Mouse (Mus musculus) urinary bladder, adult 2 months (tissue): ENCODE data around the gene Hist1h2br. TPM values are rescaled to one million over a fixed set of nuclear protein-coding genes. Genes with fewer than 3 reads are reported as not detected.
"Not testable (repeated sequence)": the region's sequence is repeated elsewhere in the genome, so short reads cannot be mapped to it uniquely, and the experiment has no call there.

Experiments
- DNase-seq: peaks from one replicate; pipeline ENCODE4 v3.0.0; 2022; ENCODE audit warnings: low spot score
- polyA plus RNA-seq: library from polyadenylated mRNA; depleted of rRNA; stranded (reverse); fragments of >200 nt; gene quantifications from 2 replicates; pipeline ENCODE4 v1.2.3, GENCODE M21; 2012; rRNA removed

The Hist1h2br gene
- polyA plus RNA-seq: 0.73 and 0.88 TPM in 2 replicates

- DNase-seq: not testable (repeated sequence)
Measured at GRCm38 (mm10) chr13:21833461-21833860, at the start of gene Hist1h2br, which contains the start of gene Hist1h2ap. Hist1h2br (plus strand) TSS chr13:21833743. Hist1h2ap (minus strand) TSS chr13:21833507.

- no peak for DNase-seq
Measured at GRCm38 (mm10) chr13:21784311-21784710, 49.2 kb upstream of the Hist1h2br start.

GRCm38 (mm10) chr13:21786189-21786898 lies 47.2 kb upstream of the Hist1h2br start:
- no peak for DNase-seq

GRCm38 (mm10) chr13:21786899-21787629 lies 46.5 kb upstream of the Hist1h2br start, which contains the start of the genes Hist1h2an and Hist1h2bp:
Hist1h2an (minus strand) TSS chr13:21787218.
Hist1h2bp (plus strand) TSS chr13:21787461.
- peak; percentile 52 for DNase-seq

GRCm38 (mm10) chr13:21787760-21788593 lies 45.6 kb upstream of the Hist1h2br start:
- no peak for DNase-seq

- no peak for DNase-seq
Measured at GRCm38 (mm10) chr13:21789925-21790324, 43.6 kb upstream of the Hist1h2br start.

GRCm38 (mm10) chr13:21790601-21791283 lies 42.8 kb upstream of the Hist1h2br start:
- no peak for DNase-seq

- DNase-seq: no peak
Measured at GRCm38 (mm10) chr13:21795584-21795983, 38.0 kb upstream of the Hist1h2br start.

- DNase-seq: not testable (repeated sequence)
Measured at GRCm38 (mm10) chr13:21797163-21797562, 36.4 kb upstream of the Hist1h2br start.

- DNase-seq: not testable (repeated sequence)
Measured at GRCm38 (mm10) chr13:21803058-21803457, 30.5 kb upstream of the Hist1h2br start.

GRCm38 (mm10) chr13:21810073-21810472 lies 23.5 kb upstream of the Hist1h2br start, which contains the start of the genes Hist1h2bq and Hist1h2ao:
Hist1h2bq (minus strand) TSS chr13:21810197.
Hist1h2ao (plus strand) TSS chr13:21810465.
- DNase-seq: not testable (repeated sequence)

- DNase-seq: not testable (repeated sequence)
Measured at GRCm38 (mm10) chr13:21811074-21811473, 22.5 kb upstream of the Hist1h2br start.

GRCm38 (mm10) chr13:21811539-21811938 lies 22.0 kb upstream of the Hist1h2br start, which contains the start of gene Hist1h4m:
Hist1h4m (plus strand) TSS chr13:21811746.
- not testable (repeated sequence) for DNase-seq

GRCm38 (mm10) chr13:21812092-21812491 lies 21.5 kb upstream of the Hist1h2br start:
- not testable (repeated sequence) for DNase-seq

- not testable (repeated sequence) for DNase-seq
Measured at GRCm38 (mm10) chr13:21820082-21820890, 13.3 kb upstream of the Hist1h2br start.

GRCm38 (mm10) chr13:21828511-21828910 lies 5.0 kb upstream of the Hist1h2br start:
- DNase-seq: no peak

GRCm38 (mm10) chr13:21830344-21830743 lies 3.2 kb upstream of the Hist1h2br start:
- DNase-seq: no peak

GRCm38 (mm10) chr13:21831418-21832394 lies 1.8 kb upstream of the Hist1h2br start, which contains the start of gene Hist1h4n:
Hist1h4n (minus strand) TSS chr13:21832196.
- DNase-seq: not testable (repeated sequence)

- DNase-seq: not testable (repeated sequence)
Measured at GRCm38 (mm10) chr13:21840508-21840907, 7.0 kb downstream of the Hist1h2br start.
